Mouse (Mus musculus): ENCODE results near the gene Tln2.
"Not testable (repeated sequence)": the region's sequence is repeated elsewhere in the genome, so short reads cannot be mapped to it uniquely, and the experiment has no call there.

Gene Tln2

DNA sequence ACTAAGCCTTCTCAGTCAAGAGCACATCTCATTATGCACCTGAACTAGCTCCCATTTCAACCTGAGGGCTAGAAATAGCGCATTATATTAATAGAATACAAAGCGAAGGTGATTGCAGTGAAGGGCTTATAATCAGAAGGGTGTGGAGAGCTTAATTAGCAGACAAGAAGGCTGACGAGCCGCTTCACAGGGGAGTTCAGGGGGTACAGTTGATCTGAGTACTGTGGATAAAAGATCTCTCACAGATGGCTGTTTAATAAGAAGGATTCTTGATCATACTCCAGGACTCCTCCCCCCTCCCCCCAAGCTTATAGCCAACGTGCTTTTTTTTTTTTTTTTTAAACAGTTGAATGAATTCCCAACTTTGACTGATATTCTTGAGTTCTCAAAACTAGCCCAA is 198.0 kb downstream of the Tln2 start:
- no peak for DNase-seq (ENCODE audit: low read depth, low spot score)

DNA sequence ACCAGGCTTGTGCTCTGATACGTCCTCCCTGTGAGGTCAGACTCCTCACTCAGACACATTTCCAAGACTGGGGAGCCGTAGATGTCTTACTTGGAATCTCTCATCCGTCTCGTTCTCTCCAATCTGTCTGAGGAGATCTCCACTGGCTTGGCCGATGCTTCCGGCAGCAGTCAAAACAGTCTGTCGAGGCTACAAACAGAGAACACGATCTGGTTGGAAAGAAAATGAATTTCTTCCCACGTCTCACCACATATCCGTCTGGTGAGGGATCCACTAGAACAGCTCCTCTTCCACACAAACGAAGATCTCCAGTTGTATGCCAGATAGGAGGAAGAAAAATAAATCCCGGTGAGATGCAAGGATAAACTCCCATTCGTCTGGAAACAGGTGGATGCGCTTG is 205.1 kb downstream of the Tln2 start:
- DNase-seq (ENCODE audit: low read depth, low spot score), result no peak

DNA sequence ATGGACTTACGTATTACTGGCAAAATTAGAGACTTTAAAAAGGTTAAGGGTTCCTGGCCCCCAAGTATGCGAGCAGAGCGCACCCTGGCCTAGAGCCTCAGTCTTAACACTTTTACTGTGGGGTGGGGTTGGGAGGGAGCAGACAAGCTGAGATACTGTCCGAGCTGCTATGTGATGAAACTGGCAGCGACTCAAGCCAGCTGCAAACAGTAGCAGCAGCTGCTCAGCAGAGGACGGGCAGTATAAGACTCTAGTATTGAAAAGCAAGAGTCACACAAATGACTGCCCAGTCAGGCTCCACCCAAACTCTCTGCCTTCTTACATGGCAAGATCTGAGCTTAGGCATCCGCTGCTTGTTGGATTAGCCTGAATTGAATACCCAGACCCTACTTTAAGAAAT is 206.1 kb downstream of the Tln2 start:
- no peak for DNase-seq (ENCODE audit: low read depth, low spot score)

DNA sequence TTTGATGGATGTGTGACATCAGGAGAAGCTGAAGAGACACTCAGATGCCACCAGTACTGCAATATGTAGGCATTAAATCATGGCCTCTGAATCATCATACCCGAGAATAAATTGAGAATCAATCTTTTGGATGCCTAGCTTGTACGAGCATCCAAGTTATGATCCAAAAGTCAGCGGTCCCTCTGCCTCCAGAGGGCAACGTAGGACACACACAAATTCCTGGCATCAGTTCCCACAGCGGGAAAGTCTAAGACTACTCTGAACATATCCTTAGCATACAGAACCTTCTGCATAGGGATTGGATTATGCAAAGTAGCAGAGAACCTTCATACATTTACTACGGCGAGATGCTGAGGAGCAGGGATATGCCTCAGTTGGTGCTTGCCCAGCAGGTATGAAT is 210.5 kb downstream of the Tln2 start:
- no peak for DNase-seq (ENCODE audit: low read depth, low spot score)

DNA sequence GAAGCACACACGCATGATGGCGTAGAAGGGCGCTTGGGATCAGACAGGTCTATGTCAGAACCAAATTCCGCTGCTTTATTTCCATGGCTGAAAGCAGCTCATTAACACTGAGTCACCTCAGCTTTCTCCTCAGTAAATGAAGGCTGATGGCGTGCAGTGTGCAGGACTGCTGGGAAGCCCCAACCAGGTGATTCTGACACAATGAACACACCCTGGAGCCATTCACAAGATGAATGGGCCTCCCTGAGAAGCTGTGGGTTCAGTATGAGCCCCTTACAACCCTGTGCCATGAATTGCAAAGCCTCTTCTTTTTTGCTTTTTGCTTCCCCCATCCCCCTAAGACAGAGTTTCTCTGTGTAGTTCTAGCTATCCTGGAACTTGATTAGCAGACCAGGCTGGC is 212.3 kb downstream of the Tln2 start:
- DNase-seq (ENCODE audit: low read depth, low spot score), result no peak

DNA sequence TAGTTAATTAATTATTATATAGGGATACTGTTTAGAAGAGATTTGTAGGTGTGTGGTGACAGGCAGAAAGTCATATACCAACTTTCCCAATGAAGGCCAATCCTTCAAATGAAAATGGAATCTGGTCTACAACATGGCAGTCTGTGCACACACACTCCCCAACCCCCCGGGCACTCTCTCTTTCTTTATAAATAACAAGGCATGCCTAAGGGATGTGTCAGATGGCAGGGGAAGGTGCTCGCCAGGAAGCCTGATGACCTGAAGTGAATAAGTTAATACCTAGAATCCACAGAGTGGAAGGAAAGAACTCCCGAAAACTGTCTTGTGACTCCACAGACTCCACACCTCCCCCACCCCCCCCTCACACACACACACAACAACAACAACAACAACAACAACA is 228.2 kb downstream of the Tln2 start:
- DNase-seq (ENCODE audit: low read depth, low spot score), result no peak

DNA sequence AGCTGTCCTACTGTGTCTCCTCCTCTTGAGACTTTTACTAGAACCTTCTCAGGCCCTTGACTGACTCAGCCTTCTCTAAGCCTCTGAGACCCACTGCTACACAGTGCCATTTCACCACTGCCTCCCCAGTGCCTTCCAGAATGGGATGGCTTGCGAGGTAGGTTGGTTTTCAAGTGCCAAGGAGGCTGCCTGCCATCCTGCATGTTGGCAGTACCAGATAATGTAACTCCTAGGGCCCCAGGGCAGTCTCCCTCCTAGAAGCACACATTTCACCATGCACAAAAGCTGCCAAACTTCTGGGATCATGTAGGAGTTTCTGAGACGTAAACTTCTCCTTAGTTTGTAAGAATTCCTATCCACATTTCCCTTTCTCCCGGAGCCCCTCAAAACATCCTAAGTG is 231.1 kb downstream of the Tln2 start:
- DNase-seq (ENCODE audit: low read depth, low spot score), result no peak

DNA sequence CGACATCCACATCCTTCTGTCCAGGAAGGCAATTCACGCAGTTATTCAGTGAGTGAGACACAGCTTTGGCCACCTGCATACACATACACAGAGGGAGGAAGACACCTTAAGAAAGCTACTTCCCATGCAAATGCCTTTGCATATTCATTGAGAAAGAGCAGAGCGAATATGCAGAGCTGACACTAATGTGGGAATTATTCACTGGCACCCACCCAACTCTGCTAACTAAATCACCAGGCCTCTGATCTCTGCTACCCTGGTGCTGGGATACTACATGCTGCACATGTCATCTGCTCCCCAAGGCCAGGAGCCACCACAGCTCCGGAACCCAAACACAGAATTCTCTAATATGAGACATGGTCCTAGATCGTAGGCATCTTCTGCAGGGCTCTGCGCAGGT is 237.6 kb downstream of the Tln2 start:
- no peak for DNase-seq (ENCODE audit: low read depth, low spot score)

DNA sequence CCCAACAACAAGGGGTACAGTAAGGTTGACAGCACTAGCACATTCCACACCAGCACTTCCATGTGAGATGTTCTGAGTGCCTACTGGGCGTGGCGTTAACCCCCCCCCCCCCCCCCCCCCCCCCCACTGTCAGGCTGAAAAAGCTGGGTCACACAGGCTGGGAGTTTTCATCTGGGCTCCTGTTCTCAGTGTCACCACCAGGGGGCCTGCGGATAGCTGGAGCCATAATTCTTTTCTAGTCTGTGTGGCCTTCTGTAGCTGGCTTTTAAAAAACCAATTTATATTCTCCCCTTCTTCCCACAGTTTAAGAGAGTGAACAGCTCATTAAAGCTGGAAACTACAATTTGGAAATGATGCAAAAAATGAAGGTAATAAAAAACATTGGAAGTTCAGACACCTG is 244.1 kb downstream of the Tln2 start:
- peak; percentile 26 for DNase-seq (ENCODE audit: low read depth, low spot score)

DNA sequence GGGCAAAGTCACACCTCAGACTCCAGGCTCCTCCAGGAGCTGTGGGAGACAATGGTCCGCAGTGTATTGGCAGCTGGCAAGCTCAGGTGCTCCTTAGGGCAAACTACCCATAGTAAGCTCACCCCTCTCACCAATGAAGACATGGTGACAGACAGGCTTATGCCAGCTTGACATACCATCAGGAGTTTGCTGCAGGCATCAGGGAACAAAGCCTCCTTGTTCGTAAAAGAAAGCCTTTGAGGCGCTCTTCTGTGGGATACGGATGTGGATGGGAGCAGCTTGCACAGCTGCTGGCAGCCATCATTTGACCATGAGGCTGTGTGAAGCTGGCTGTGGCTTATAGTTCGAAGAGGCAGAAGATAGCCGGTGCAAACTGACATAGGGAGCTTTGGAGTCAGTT is 254.5 kb downstream of the Tln2 start:
- no peak for DNase-seq (ENCODE audit: low read depth, low spot score)

DNA sequence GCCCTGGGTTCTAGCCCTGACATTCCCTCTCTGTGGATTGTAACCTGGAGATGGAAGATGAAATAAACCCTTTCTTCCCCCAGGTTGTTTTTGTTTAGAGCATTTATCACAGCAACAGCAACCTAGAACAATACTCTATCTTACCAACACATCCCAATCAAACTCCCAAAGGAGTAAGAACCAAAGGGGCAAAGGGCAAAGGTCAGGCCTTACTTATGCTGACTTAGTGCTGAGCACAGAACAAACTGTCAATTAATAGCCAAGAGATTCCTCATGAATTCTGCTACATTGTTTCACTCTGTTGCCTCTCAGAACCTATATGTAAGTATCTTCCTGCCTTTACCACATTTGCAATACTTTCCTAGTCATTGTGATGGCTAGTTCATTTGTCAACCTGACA is 255.5 kb downstream of the Tln2 start:
- no peak for DNase-seq (ENCODE audit: low read depth, low spot score)

DNA sequence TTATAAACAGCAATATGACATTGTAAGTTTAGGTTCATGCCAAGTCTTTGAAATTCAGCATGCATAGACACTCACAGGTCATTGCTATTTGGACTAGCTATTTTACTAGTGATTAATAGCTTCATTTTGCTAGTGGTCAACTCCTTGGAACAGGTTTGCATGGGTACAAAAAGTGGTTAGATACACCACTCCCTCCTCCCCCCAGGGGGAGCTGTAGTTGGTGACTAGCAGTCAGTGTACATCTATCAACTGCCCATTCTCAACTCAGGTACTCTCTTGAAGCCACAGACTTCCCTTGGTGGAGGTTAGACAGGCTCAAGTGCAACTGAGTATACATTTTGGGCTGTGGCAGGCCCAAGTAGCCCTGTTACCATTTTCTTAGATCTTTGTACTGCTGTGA is 256.5 kb downstream of the Tln2 start:
- DNase-seq (ENCODE audit: low read depth, low spot score), result no peak

DNA sequence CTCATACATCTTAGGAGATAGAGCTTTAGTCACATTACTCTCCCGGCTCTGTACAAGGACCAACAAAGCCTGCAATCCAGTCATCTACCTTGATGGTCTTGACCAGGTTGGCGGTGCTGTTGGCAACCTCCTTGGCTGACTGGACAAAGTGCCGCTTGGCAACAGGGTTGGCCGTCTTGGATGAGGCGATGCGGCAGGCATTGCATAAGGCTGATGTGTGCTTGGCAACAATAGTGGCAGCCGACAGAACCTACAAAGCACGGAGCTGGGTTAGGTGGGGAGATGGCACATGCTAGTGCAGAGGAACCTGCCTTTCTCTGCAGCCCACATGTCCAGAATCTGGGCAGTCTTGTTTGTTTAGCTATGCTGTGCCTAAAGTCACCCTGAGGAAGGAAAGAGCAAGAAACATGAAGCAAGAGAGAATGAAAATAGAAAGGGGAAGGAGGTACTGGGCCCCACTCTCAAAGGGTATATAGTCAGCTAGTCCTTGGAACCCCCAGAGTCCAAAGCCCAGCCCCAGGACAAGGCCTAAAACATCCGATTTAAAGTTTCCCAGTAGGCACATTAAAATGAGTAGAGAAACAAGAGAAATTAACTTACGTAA is 257.0 kb downstream of the Tln2 start:
- no peak for DNase-seq (ENCODE audit: low read depth, low spot score)

DNA sequence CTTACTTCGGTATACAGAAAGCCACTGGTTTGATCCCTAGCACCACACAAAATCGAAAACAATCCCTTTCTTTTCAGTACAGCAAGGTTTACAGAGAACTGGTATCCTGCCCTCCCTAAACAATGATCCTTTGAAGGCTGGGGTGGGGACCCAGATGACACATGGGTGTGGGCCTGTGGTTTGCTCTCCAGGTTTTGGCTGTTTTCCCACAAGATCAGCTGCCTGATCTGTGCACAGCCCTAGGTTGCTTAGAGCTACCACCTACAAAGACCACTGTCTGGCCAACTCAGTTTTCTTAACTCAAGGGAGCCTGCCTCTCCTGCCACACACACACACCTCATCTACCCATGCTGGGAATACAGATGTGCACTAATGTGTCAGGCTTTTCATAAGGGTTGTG is 257.9 kb downstream of the Tln2 start:
- DNase-seq (ENCODE audit: low read depth, low spot score), result no peak

DNA sequence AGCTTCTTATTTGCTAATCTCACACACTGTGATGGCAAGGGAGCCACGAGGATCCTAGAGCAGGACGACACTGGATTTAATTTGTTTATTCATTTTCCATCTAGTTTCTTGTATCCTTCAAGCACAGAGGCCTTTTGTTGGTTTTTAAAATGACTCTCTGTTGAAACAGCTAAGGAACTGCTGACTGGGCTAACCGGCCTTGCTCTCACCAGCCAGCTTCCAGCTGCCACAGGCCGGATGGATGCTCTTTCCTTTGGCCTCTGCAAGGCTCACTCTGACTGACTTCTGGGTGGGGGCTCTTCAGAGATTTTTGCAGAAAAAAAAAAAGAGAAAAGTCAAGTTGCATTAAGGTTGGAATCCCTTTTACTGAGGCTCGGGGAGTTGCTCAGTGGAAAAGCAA is 258.7 kb downstream of the Tln2 start:
- no peak for DNase-seq (ENCODE audit: low read depth, low spot score)

DNA sequence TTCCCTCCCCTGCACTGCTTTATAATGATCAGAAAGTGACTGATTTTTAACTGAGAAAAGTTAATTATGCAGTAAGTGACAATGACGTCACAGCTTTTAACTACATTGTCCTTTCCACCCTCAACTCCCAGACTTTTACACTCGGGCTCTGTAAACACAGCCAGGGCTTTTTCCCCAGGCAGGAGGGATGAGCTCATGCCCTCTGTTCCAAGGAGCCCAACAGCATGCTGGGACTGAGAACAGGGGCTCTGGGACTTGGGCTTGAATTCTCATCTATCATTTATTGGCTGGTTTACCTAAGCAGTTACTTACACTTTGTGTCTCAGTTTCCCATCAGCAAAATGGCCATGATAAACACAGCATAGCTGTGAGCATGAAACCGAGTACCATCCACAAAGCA is 259.2 kb downstream of the Tln2 start:
- no peak for DNase-seq (ENCODE audit: low read depth, low spot score)

DNA sequence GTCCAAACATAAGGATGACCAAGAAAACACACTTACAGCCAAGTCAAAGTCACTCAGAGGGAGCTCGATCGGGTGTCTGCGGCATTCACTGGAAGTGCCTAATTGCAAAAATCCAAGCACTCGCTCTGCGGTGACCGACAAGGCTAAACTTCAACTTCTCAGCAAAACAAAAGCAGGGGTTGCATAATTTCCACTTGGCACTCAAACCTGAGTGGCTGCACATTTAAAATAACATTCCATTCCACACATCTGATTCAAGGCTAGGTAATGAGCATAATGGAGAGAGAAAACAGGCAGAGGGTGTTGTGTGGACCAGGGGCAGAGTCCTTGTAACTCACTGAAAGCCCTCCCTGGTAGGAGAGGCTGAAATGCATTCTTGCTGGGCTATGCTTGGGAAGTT is 260.3 kb downstream of the Tln2 start:
- DNase-seq (ENCODE audit: low read depth, low spot score), result no peak

DNA sequence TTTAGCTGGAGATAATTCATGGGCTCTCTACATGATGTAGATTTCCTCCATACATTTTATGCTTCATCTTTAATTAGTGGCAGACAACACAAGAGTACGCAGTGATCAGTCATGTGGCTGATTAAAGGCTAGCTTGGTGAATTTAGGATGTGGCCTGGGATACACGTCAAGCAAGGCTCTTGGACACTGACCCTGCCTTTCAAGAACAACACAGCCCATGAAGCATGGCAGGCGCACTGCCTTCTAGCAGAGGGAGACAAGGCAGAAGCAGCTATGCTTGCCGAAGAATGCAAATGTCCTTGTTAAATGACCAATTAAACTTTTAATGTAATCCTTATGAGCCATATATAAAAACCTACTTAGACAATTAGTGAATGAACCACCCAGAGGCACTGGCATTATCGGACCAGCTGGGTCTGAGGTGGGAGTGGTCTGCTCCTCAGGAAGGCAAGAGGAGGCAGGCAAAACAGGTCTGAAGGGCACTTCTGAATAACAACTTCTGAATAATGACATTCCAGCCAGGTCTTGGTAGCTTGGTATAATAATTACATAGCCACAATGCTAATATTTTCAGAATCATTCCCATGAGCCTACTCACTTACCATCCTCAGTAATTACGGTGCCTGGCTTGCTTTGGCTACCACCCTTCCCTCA is 262.1 kb downstream of the Tln2 start:
- DNase-seq (ENCODE audit: low read depth, low spot score), result no peak

DNA sequence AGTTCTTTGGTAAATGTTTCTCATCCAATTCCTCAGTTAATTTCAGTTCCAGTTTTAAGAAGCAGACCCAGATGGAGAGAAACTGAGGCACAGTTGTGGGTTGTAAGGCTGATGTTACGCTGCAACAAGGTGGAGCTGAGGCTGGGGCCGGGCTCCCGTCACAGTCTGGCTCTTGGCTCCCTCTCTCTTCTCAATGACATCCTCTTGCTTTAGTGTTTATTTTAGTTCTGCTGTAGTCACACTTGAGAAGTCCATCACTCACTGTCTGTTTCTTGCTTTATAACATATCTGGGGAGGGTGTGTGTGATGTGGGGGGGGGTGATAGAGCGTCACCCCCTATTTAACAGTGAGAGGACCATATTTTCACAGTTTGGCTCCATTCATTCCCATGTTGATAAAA is 272.0 kb downstream of the Tln2 start:
- DNase-seq (ENCODE audit: low read depth, low spot score), result no peak

DNA sequence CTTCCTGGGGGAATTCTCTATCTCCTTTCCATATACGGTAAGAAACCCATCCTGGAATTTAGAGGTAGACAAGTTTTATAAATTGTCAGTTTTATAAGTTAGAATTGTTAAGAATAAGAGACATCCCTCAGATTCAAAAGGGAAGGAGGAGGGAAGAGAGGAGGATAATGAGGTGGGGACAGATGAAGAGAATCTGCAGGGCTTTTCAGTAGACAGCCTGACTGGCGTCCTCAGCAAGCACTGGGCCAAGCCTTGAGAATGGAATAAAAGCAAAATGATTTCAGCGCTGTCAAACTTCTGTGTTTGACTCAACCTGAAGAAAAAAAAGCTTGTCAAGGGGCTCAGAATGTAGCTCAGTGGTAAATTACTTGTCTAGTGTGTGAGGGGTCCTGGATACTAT is 272.7 kb downstream of the Tln2 start:
- no peak for DNase-seq (ENCODE audit: low read depth, low spot score)

DNA sequence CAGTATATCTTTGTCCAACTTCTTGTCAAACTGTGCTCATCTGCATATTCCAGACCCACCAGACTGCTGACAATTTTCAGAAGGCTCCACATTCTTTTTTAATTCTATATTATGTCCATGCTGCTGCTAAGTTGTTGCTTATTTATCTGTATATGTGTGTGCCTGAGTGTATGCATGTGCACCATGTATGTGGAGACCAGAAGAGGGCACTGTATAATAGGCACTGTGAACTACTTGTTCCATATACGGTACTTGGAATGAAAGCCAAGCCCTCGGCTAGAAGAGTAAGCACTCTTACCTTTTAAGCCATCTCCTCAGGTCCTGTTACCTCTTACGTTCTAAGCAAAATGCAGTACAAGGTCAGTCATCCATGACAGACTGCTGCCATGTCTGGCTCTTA is 274.0 kb downstream of the Tln2 start:
- DNase-seq (ENCODE audit: low read depth, low spot score), result no peak

DNA sequence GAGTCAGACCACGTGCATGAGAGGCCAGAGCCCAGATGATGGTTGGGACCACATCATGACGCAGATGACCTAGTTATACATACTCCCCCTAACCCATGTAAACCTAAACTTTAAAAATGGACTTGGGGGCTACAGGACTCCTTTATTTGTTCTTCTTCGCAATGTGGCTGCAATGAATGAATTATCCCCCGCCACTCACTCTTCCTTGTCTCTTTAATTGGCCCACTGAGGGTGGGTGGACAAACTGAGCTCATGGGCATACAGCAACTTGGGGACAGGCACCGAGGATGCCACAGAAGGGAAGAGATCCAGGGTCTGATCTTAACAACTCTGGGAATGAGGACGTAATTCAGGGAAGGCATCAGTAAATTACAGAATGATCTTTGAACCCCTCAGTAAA is 277.7 kb downstream of the Tln2 start:
- no peak for DNase-seq (ENCODE audit: low read depth, low spot score)

DNA sequence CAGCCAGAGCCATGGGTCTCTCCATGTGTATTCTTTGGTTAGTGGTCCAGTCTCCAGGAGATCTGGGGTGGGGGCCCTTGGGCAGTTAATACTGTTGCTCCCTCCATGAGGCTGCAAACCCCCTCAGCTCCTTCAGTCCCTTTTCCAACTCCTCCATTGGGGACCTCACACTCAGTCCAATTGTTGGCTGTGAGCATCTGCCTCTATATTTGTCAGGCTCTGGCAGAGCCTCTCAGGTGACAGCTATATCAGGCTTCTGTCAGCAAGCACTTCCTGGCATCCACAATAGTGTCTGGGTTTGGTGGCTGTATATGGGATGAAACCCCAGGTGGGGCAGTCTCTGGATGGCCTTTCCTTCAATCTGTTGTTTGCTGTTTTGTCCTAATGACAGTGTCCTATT is 279.2 kb downstream of the Tln2 start:
- not testable (repeated sequence) for DNase-seq (ENCODE audit: low read depth, low spot score)

DNA sequence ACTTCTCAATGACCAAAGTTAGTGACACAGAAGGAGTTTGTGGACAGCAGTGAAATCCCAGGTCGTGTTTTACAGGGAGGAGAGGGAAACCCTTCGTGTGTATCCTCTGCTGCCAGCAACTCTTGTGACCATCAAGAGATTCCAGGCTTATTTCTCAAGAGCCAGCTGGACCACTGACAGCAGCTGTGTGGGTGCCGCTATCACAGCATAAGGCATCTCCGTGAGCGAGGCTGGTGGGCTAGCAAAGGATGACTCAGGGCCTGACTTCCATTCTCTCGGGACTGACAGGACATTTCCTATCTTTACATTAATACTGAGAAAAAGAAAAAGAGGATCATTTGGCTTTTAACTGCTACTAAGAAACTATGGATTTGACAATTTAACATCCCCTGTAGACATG is 283.1 kb downstream of the Tln2 start:
- DNase-seq (ENCODE audit: low read depth, low spot score), result no peak
